Mouse (Mus musculus) lung, postnatal 0 days (tissue): ENCODE data around the gene E2f7. TPM values are rescaled to one million over a fixed set of nuclear protein-coding genes. Genes with fewer than 3 reads are reported as not detected.
"Not testable (repeated sequence)": the region's sequence is repeated elsewhere in the genome, so short reads cannot be mapped to it uniquely, and the experiment has no call there.

Source experiments
- ATAC-seq: fragments of 200-750 bp; cut with Nextera tagmentation; 2 replicates; pipeline ENCODE4 v1.8.0; 2017; ENCODE audit warnings: moderate library complexity
- DNase-seq: peaks from one replicate; pipeline ENCODE4 v3.0.0-alpha.2; 2016; ENCODE audit warnings: low spot score
- H3K27ac ChIP-seq: fragments of 300-500 bp; sonication (generic); 2 replicates; pipeline ENCODE4 v1.5.1; 2014; ENCODE audit warnings: antibody characterized with exemption, mild to moderate bottlenecking, low read length, mixed read lengths
- H3K27me3 ChIP-seq: fragments of 300-500 bp; sonication (generic); replicated peaks from 2 replicates; pipeline ENCODE4 v1.6.1; 2014; ENCODE audit warnings: low read length, mixed read lengths; ENCODE audit not compliant: insufficient read depth
- H3K36me3 ChIP-seq: fragments of 300-500 bp; sonication (generic); 2 replicates; pipeline ENCODE4 v1.6.1; 2014; ENCODE audit warnings: low read length, mixed read lengths; ENCODE audit not compliant: insufficient read depth
- H3K4me1 ChIP-seq: fragments of 300-500 bp; sonication (generic); 2 replicates; pipeline ENCODE4 v1.6.1; 2014; ENCODE audit warnings: antibody characterized with exemption, low read depth, low read length, mixed read lengths; ENCODE audit not compliant: insufficient read depth
- H3K4me2 ChIP-seq: fragments of 300-500 bp; sonication (generic); replicated peaks from 2 replicates; pipeline ENCODE4 v1.6.1; 2014; ENCODE audit warnings: low read depth, mild to moderate bottlenecking, low read length, moderate library complexity, mixed read lengths
- H3K4me3 ChIP-seq: fragments of 300-500 bp; sonication (generic); 2 replicates; pipeline ENCODE4 v1.5.1; 2014; ENCODE audit warnings: low read depth, low read length
- H3K9ac ChIP-seq: fragments of 300-500 bp; sonication (generic); replicated peaks from 2 replicates; pipeline ENCODE4 v1.6.1; 2014; ENCODE audit warnings: low read depth, mild to moderate bottlenecking
- H3K9me3 ChIP-seq: fragments of 300-500 bp; sonication (generic); 2 replicates; pipeline ENCODE4 v1.6.1; 2016; ENCODE audit warnings: low read length, mixed read lengths
- CTCF ChIP-seq: IDR thresholded peaks from 2 replicates; pipeline ENCODE4 v1.5.1; 2016; ENCODE audit warnings: antibody characterized with exemption, mild to moderate bottlenecking
- EP300 ChIP-seq: IDR thresholded peaks from 2 replicates; pipeline ENCODE4 v1.6.1; 2016; ENCODE audit warnings: antibody characterized with exemption, mild to moderate bottlenecking, control low read depth
- WGBS: fragments of 180-500 bp; shearing (Covaris S2); extraction: QIAGEN DNeasy Blood & Tissue Kit; methylation state at CpG from one replicate; pipeline ENCODE4 v1.1.7; 2014; 5-methylcytosine and 5-hydroxymethylcytosine counted together
- polyA plus RNA-seq: library from polyadenylated mRNA; unstranded; fragments of >200 nt; fragmentation: Nextera tagmentation; extraction: Ambion mirVana; gene quantifications from 2 replicates; pipeline ENCODE4 v1.2.1, GENCODE M21; 2015

The E2f7 gene
- polyA plus RNA-seq, 1 experiment from 2014 or later, result 4.8 TPM

GRCm38 (mm10) chr10:110749510-110750305, 4.5 kb downstream of the E2f7 start:
- 66% methylated on average over 9 of the region's 9 CpGs for WGBS
- H3K9ac ChIP-seq, result no peak overlapping the region
- peak overlapping the region; percentile 26; the same call in 1 of the 2 replicates for H3K27ac ChIP-seq
- ATAC-seq (peak; percentile 45), DNase-seq (peak; percentile 56)
- H3K36me3 ChIP-seq, result no peaks in the 10 kb centered on the region; the same call in 1 of the 2 replicates
- no peak overlapping the region for H3K4me3 ChIP-seq
- no peaks in the 10 kb centered on the region for H3K9me3 ChIP-seq
- TF ChIP-seq CTCF, result no peak
- TF ChIP-seq EP300, result no peak
- H3K4me1 ChIP-seq, result no peaks in the 10 kb centered on the region; the same call in 1 of the 2 replicates
- no peaks in the 10 kb centered on the region for H3K27me3 ChIP-seq
- no peak overlapping the region for H3K4me2 ChIP-seq

- TF ChIP-seq EP300, result no peak
- TF ChIP-seq CTCF, result no peak
- Histone ChIP-seq H3K9ac (no peak overlapping the region), H3K4me1 (no peaks in the 10 kb centered on the region; the same call in 1 of the 2 replicates), H3K9me3 (no peaks in the 10 kb centered on the region), H3K27ac (peak overlapping the region; percentile 68), H3K36me3 (no peaks in the 10 kb centered on the region; the same call in 1 of the 2 replicates), H3K27me3 (no peaks in the 10 kb centered on the region), H3K4me3 (no peak overlapping the region), H3K4me2 (peak overlapping the region; percentile 27; the same call in 1 of the 2 replicates)
- DNase-seq (peak; percentile 54), ATAC-seq (peak; percentile 71)
- WGBS, result 47% methylated on average over 3 of the region's 3 CpGs
These were observed 7.6 kb downstream of the E2f7 start for GRCm38 (mm10) chr10:110752849-110753248.

GRCm38 (mm10) chr10:110755556-110755955, 10.3 kb downstream of the E2f7 start:
- H3K9ac ChIP-seq, result no peak overlapping the region
- no peaks in the 10 kb centered on the region; the same call in 1 of the 2 replicates for H3K36me3 ChIP-seq
- H3K9me3 ChIP-seq, result no peaks in the 10 kb centered on the region
- TF ChIP-seq EP300 (no peak), CTCF (no peak)
- ATAC-seq (no peak), DNase-seq (no peak)
- H3K4me3 ChIP-seq, result no peak overlapping the region
- H3K4me1 ChIP-seq, result no peaks in the 10 kb centered on the region; the same call in 1 of the 2 replicates
- H3K27ac ChIP-seq, result no peak overlapping the region
- 97% methylated on average over 10 of the region's 10 CpGs for WGBS
- no peak overlapping the region for H3K4me2 ChIP-seq
- no peaks in the 10 kb centered on the region for H3K27me3 ChIP-seq

GRCm38 (mm10) chr10:110756271-110756793, 11.1 kb downstream of the E2f7 start:
- Histone ChIP-seq H3K9me3 (no peaks in the 10 kb centered on the region), H3K4me1 (no peaks in the 10 kb centered on the region; the same call in 1 of the 2 replicates), H3K9ac (no peak overlapping the region), H3K27me3 (no peaks in the 10 kb centered on the region), H3K36me3 (no peaks in the 10 kb centered on the region; the same call in 1 of the 2 replicates), H3K27ac (no peak overlapping the region), H3K4me2 (no peak overlapping the region), H3K4me3 (no peak overlapping the region)
- 91% methylated on average over 7 of the region's 7 CpGs for WGBS
- no peak for TF ChIP-seq CTCF
- ATAC-seq (no peak), DNase-seq (no peak)

GRCm38 (mm10) chr10:110760552-110760951, 15.3 kb downstream of the E2f7 start:
- H3K4me1 ChIP-seq, H3K27ac ChIP-seq, H3K36me3 ChIP-seq, H3K27me3 ChIP-seq, H3K4me3 ChIP-seq, H3K4me2 ChIP-seq, H3K9me3 ChIP-seq, H3K9ac ChIP-seq: not testable (repeated sequence)
- ATAC-seq (peak; percentile 74), DNase-seq (peak; percentile 67)
- peak; percentile 82 for TF ChIP-seq CTCF
- WGBS, result 40% methylated on average over 7 of the region's 12 CpGs

- TF ChIP-seq EP300 (no peak), CTCF (no peak)
- Histone ChIP-seq H3K4me3 (no peak overlapping the region), H3K9me3 (no peaks in the 10 kb centered on the region), H3K36me3 (peaks cover 9% of the 10 kb centered on the region; the same call in 1 of the 2 replicates), H3K27me3 (no peaks in the 10 kb centered on the region), H3K9ac (no peak overlapping the region), H3K4me2 (no peak overlapping the region), H3K27ac (no peak overlapping the region), H3K4me1 (no peaks in the 10 kb centered on the region)
- 93% methylated on average over 16 of the region's 16 CpGs for WGBS
- DNase-seq (no peak), ATAC-seq (no peak)
These were observed 17.1 kb downstream of the E2f7 start for GRCm38 (mm10) chr10:110762134-110762884.
